Mouse (Mus musculus): ENCODE results near the gene Ceacam1.
"Not testable (repeated sequence)": the region's sequence is repeated elsewhere in the genome, so short reads cannot be mapped to it uniquely, and the experiment has no call there.

DNA sequence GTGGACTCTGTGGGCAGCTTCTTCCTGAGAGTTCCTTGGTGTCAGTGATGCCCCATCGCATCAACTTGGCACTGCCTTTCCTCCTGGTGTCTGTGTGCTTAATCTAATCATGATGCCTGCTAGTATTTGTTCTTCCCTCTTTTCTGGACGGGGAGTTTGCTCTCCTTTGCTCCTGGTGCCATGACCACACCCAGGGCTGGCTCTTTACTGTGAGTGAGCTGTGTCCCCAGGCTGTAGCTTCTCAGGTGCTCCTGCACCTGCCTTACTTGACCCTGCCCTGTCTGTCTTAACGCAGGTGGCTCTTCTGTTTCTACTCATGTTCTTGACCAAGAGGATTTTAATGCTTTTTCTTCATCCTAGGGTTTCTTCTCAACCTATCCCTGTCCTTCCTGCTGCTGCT lies 11.8 kb downstream of the Ceacam1 start:
- TF ChIP-seq FLI1 (IDR thresholded peaks at IDR 0.05; ENCODE audit: low read length); GATA1 (IDR thresholded peaks at IDR 0.05; ENCODE audit: borderline replicate concordance, low read length): not testable (repeated sequence)

All from megakaryocyte, embryonic 14.5 days (primary cell).